Mouse (Mus musculus) adrenal gland, adult (tissue): Measurements from ENCODE around the gene Crtc2.

ENCODE experiments used
- DNase-seq, 2 experiments: peaks; one replicate each; pipeline ENCODE4 v3.0.0; 2022 to 2023; ENCODE audit warnings: low spot score in 1 of 2; ENCODE audit not compliant: inconsistent age in 2 of 2

The Crtc2 gene

GRCm38 (mm10) chr3:90294064-90294440 lies 40.1 kb downstream of the Crtc2 start:
- DNase-seq = peak; percentile 24 to 66

DNA sequence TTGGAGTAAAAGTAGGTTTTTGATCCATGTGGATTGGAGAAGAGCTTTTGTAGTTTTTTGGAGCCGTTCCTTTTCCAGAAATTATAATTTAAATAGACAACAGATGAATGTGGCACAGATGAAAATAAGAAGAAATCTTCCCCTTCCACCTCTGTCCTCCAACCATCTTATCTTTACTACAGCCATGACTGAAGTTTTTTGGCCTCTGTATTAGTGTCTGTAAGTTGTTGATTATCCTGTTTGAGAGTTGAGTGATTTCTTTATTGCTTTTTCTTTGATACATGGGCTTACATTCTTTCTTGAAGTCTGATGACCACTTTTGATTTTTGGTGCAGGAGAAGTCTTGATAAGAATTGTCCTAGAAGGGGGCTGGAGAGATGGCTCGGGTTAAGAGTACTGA lies 40.7 kb downstream of the Crtc2 start:
- no peak for DNase-seq

DNA sequence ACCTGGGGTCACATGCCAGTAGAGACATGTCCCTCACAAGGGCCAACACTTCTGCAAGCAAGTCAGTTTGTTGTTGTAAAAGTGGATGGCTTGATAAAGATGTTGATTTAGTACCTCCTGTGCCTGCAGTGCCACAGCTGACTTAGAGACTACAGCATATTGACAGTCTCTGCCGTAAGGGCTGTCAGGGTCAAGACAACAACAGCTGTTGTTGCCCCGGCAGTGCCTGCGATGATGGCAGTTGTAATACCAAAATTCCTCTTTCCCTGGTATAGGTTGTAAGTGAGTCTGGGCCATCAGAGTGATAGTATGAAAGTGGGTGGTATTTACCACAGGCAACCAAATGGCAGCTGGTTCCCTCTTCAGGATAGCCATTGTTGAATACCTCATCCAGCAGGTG lies 51.8 kb downstream of the Crtc2 start:
- peak in 1 of 2 experiments; percentile 24 for DNase-seq

- DNase-seq = no peak
These were observed 55.6 kb downstream of the Crtc2 start for GRCm38 (mm10) chr3:90309589-90309988.

DNA sequence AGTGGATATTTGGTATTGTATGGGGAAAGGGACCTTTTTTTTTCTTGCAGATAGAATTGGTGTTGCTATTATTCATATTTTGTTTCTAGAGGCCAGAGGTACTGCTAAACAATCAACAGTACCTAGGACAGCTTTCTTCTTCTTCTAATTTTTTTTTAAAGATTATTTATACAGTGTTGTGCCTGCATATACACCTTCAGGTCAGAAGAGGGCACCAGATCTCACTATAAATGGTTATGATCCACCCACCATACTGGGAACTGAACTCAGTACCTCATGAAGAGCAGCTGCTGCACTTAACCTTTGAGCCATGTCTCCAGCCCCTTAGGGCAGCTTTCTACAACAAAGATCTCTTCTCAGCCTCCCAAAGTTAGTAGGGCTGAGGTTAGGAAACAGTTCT lies 59.4 kb downstream of the Crtc2 start:
- peak in 1 of 2 experiments; percentile 51 for DNase-seq
